Mouse (Mus musculus): ENCODE measurements around the gene Slc24a2. TPM values are rescaled to one million over a fixed set of nuclear protein-coding genes. Genes with fewer than 3 reads are reported as not detected.

The Slc24a2 gene
- total RNA-seq, 1 experiment from 2014 or later: not detected

DNA sequence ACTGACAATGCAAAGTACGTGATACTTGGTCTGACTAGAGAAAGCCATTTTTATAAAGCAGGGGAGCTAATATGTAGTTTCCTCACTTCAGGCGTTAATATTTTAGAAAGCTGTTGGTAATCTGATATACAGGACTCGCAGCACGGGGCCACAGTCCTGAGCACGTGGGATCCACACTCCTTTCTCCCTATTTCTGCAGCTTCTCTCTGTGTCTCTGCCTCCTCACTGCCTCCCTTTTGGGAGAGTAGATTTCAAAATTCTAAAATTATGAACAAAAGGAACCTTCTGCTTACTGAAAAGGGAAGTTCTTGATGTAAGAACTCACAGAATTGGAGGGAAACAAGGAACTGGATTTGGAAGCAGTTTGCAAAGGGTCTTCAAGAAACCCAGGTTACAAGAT, 97.8 kb downstream of the Slc24a2 start:
- ATAC-seq (replicated peaks; ENCODE audit: insufficient number of reproducible peaks, low FRiP score, low TSS enrichment, poor library complexity, severe bottlenecking): no peak

DNA sequence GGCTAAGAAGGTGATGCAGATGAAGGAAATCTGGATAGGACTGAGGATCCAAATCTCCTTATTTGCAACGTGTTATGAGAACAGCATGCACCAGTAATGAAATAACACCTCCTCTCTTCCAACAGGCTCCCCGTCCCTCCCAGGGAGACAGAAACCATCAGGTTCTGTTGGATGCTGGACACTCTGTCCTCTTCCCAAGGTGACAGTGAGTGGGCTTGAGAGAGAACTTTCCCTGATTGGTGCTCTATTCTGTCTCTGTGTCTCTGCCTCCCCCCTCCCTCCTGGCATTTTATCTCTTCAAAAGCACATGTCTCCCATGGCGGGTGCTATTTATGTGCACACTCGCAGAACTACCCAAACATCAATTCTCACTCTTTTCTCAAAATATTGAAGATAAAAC, 103.5 kb downstream of the Slc24a2 start:
- no peak for ATAC-seq (replicated peaks; ENCODE audit: insufficient number of reproducible peaks, low FRiP score, low TSS enrichment, poor library complexity, severe bottlenecking)

- ATAC-seq (replicated peaks; ENCODE audit: insufficient number of reproducible peaks, low FRiP score, low TSS enrichment, poor library complexity, severe bottlenecking): no peak
Observed at GRCm38 (mm10) chr4:87119758-87120157, 110.5 kb downstream of the Slc24a2 start.

- ATAC-seq (replicated peaks; ENCODE audit: insufficient number of reproducible peaks, low FRiP score, low TSS enrichment, poor library complexity, severe bottlenecking): no peak
Observed at GRCm38 (mm10) chr4:87115726-87116125, 114.6 kb downstream of the Slc24a2 start.

- no peak for ATAC-seq (replicated peaks; ENCODE audit: insufficient number of reproducible peaks, low FRiP score, low TSS enrichment, poor library complexity, severe bottlenecking)
Observed at GRCm38 (mm10) chr4:87109331-87110059, 120.8 kb downstream of the Slc24a2 start.

- ATAC-seq (replicated peaks; ENCODE audit: insufficient number of reproducible peaks, low FRiP score, low TSS enrichment, poor library complexity, severe bottlenecking): no peak
Observed at GRCm38 (mm10) chr4:87100936-87101335, 129.3 kb downstream of the Slc24a2 start.

- no peak for ATAC-seq (replicated peaks; ENCODE audit: insufficient number of reproducible peaks, low FRiP score, low TSS enrichment, poor library complexity, severe bottlenecking)
Observed at GRCm38 (mm10) chr4:87096186-87096585, 134.1 kb downstream of the Slc24a2 start.

GRCm38 (mm10) chr4:87093612-87094011, 136.7 kb downstream of the Slc24a2 start:
- no peak for ATAC-seq (replicated peaks; ENCODE audit: insufficient number of reproducible peaks, low FRiP score, low TSS enrichment, poor library complexity, severe bottlenecking)

DNA sequence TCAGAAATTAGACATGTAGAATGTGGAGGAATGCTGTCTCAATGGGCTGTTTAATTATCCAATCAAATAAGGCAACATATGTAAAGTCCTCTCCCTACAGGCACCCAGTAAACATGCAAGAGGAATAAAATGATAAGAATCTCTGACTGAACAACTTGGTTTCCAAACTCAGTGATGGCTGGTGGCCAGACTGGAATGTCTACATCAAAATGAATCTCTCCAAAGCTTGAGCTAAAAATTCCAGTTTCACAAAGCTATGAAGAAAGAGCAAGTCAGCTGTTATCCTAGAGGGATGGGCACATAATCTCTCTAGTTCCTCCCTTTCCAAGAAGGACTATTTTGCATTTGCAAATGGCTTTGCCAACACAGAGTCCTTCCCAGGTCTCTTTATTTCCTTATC, 139.4 kb downstream of the Slc24a2 start:
- no peak for ATAC-seq (replicated peaks; ENCODE audit: insufficient number of reproducible peaks, low FRiP score, low TSS enrichment, poor library complexity, severe bottlenecking)

DNA sequence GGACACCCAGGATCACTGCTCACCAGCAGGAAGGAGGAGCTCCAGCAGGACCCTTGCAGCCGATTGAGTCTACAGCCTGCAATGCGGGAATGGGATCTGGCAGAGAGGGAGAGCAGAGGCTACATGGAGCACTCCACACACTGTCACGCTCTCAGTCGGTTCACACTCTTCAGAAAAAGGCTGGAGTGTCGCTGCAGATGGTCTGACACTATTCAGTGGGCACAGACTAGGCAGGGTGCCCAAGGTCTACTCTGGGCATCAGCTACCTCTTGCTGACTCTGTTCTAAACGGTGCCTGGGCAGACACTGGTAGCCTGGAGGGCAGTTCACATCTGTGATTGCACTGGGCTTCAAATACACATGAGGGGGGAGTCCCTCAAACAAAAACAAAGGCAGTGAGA, 141.6 kb downstream of the Slc24a2 start:
- no peak for ATAC-seq (replicated peaks; ENCODE audit: insufficient number of reproducible peaks, low FRiP score, low TSS enrichment, poor library complexity, severe bottlenecking)

DNA sequence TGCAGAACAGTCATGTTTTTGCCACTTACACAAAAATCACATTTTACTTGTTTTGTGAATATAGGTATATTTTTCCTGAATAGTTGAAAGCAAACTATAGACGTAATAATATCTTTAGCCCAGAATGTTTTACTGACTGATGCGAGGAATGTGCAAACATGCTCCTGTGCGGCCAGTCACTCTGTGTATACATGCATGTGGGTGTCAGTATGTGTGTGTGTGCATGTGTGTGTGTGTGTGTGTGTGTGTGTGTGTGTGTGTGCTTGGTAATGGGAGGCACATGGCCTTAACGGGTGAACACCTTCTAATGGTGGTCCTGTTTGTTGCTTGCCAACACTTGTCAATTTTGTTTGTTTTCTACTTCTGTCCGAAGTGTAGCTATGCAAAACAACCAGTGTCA, 142.7 kb downstream of the Slc24a2 start:
- ATAC-seq (replicated peaks; ENCODE audit: insufficient number of reproducible peaks, low FRiP score, low TSS enrichment, poor library complexity, severe bottlenecking): no peak

GRCm38 (mm10) chr4:87086933-87087577, 143.2 kb downstream of the Slc24a2 start:
- ATAC-seq (replicated peaks; ENCODE audit: insufficient number of reproducible peaks, low FRiP score, low TSS enrichment, poor library complexity, severe bottlenecking): no peak

GRCm38 (mm10) chr4:87081321-87081720, 149.0 kb downstream of the Slc24a2 start:
- no peak for ATAC-seq (replicated peaks; ENCODE audit: insufficient number of reproducible peaks, low FRiP score, low TSS enrichment, poor library complexity, severe bottlenecking)

GRCm38 (mm10) chr4:87079305-87079704, 151.0 kb downstream of the Slc24a2 start:
- no peak for ATAC-seq (replicated peaks; ENCODE audit: insufficient number of reproducible peaks, low FRiP score, low TSS enrichment, poor library complexity, severe bottlenecking)

GRCm38 (mm10) chr4:87078726-87079125, 151.6 kb downstream of the Slc24a2 start:
- no peak for ATAC-seq (replicated peaks; ENCODE audit: insufficient number of reproducible peaks, low FRiP score, low TSS enrichment, poor library complexity, severe bottlenecking)

GRCm38 (mm10) chr4:87075761-87076160, 154.5 kb downstream of the Slc24a2 start:
- ATAC-seq (replicated peaks; ENCODE audit: insufficient number of reproducible peaks, low FRiP score, low TSS enrichment, poor library complexity, severe bottlenecking): no peak

DNA sequence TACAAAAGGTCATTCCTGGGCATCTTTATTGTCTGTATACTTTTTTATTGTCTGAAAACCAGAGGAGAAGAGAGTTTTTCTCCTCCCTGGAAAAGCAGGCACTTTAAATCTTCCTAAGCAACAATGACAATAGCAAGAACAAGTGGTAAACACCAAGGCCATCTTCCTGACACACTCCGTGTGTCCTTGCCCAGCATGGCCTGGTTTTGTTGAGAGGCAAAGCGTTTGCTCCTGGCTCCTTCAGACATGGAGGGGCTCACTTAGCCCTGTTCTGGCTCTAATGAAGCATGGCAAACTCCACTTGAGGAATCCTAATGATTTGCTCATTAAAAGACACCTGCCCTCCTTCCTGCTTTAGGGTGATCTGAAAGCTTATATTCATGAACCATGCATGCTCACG, 162.2 kb downstream of the Slc24a2 start:
- no peak for ATAC-seq (replicated peaks; ENCODE audit: insufficient number of reproducible peaks, low FRiP score, low TSS enrichment, poor library complexity, severe bottlenecking)

- ATAC-seq (replicated peaks; ENCODE audit: insufficient number of reproducible peaks, low FRiP score, low TSS enrichment, poor library complexity, severe bottlenecking): no peak
Observed at GRCm38 (mm10) chr4:87065227-87065626, 165.1 kb downstream of the Slc24a2 start.

DNA sequence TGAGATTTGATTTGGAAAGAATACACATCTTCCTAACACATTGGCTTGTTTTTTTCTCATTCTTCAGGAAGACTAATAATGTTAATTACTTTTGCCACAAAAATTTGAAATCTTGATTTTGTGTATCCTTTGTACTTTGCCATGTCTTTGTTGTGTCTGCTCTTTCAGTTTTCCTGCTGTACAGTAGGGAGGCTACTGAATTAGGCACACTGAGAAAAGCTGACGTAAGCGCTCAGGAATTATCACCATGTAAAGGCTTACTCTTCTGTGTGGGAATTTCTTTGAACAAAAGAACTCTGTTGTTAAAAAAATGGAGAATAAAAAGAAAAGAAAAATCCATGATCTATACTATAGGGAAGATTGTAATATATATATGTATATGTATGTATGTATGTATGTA, 165.7 kb downstream of the Slc24a2 start:
- ATAC-seq (replicated peaks; ENCODE audit: insufficient number of reproducible peaks, low FRiP score, low TSS enrichment, poor library complexity, severe bottlenecking): no peak

DNA sequence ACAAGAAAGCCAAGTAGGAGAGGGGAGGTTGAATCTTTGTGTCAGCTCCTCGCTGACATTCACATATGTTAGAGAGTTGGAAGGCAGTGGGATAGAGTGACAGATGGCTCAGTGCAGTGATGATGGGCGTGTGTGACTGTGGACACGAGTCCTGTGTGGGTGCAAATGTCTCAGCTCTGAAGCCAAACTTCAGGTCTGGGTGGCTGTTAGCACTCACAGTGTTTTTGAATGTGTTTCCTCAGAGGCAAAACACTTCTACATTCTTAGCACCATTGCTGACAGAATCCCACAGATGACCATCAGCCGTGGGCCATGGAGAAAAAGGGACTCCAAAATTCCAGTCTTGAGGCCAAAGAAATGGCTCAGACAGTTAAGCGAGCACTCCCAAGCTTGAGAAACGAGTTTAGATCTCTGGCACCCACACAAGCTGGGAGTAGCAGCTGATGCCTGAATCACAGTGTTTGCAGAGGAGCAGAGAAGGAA, 167.5 kb downstream of the Slc24a2 start:
- ATAC-seq (replicated peaks; ENCODE audit: insufficient number of reproducible peaks, low FRiP score, low TSS enrichment, poor library complexity, severe bottlenecking): no peak
